Mouse (Mus musculus) E14TG2a.4 (cell line): ENCODE data around the gene Slc35d1.

Source experiments
- H3K27me3 ChIP-seq: 2 replicates; pipeline ENCODE4 v1.6.1; 2014; ENCODE audit warnings: low read length, control low read depth; ENCODE audit not compliant: insufficient read depth
- H3K36me3 ChIP-seq: 2 replicates; pipeline ENCODE4 v1.6.1; 2014; ENCODE audit warnings: low read length, control low read depth; ENCODE audit not compliant: insufficient read depth
- H3K4me1 ChIP-seq: replicated peaks from 2 replicates; pipeline ENCODE4 v1.6.1; 2014; ENCODE audit warnings: low read depth, low read length, control low read depth
- H3K4me3 ChIP-seq: replicated peaks from 2 replicates; pipeline ENCODE4 v1.5.1; 2014; ENCODE audit warnings: mild to moderate bottlenecking, low read length
- H3K9me3 ChIP-seq: 2 replicates; pipeline ENCODE4 v1.6.1; 2014; ENCODE audit warnings: low read length, control low read depth
- CTCF ChIP-seq: conservative IDR thresholded peaks from 2 replicates; pipeline ENCODE4 v1.5.1; 2014; ENCODE audit warnings: low read length
- NANOG ChIP-seq: IDR thresholded peaks from 2 replicates; pipeline ENCODE4 v1.6.1; 2014; ENCODE audit warnings: borderline replicate concordance, low read length, mixed read lengths
- POU5F1 ChIP-seq: IDR thresholded peaks from 2 replicates; pipeline ENCODE4 v1.6.1; 2014; ENCODE audit warnings: low read length, borderline replicate concordance

The Slc35d1 gene

DNA sequence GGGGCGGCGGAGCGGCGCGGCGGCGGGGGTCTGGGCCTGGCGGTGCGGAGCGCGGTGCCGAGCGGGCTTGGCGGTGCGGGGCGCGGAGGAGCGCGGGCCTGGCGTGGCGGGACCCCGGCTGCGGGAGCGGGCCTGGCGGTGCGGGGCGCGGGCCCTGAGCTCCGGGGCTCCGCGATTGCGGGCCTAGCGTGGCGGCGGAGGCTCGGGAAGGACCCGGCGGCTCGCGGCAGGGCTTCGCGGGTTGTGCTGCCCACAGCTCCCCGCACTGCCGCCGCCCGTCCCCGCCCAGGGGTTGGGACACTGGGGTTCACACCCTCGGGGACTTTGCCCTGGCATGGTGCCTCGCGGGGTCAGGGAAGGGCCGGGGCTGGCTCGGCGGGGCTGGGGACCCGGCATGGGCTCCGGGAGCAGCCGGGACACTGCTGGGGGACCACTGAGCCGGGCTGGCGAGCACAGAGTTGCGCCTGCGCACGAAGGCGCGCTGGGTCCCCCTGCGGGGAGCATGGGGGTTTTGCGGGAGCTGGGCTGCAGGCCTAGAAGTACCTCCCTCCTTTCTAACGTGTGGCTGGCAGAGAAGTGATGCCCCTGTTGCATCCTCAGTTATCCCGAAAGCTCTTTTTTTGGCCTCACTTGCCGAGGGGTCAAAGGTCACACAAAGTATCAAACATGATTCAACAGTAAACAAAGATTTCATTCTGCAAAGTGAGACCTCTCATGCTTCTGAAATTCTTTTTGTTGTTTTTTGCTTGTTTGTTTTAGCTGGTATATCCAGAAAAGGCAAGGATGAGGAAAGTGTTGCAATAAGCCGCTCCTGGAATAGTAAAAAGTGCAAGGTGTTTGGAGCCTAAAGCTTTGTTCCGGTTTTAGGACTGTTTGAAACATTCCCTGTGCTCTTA, at the start of gene Slc35d1:
Gene Slc35d1 (minus strand): TSS at position 240 of the 896 bp plus-strand sequence.
- TF ChIP-seq NANOG = no peak
- TF ChIP-seq CTCF = no peak
- no peak for TF ChIP-seq POU5F1
- Histone ChIP-seq H3K9me3 (no peaks in the 10 kb centered on the region), H3K27me3 (no peaks in the 10 kb centered on the region), H3K4me1 (peaks cover 31% of the 10 kb centered on the region), H3K36me3 (peaks cover 13% of the 10 kb centered on the region), H3K4me3 (peak within 1 kb of the TSS; percentile 86)

DNA sequence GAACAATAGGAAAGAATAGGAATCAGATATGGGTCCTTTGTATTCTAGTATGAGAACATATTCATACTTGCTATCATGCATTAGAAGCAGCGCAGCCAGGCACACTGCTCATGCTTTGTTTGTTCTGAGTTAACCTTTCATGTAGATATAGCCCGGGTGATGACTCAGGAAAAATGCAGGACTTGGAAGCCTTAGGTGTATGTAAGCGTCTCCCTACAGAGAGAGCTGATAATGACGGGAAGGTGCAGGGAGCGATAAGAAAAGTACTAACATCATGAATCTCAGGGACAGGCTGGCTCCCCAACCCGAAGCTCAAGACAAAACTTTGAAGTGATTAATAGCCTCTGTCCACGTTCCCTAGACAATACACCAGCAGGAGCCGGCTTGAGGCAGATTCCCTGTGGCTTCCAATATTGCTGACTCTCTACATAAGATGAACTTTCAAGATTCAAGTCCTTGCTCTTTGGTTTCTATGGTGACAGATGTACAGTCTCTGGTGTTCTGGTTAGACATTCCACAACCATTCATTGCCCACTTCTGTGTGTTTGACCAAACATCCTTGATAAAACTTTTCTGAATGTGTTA, 48.9 kb upstream of the Slc35d1 start:
- Histone ChIP-seq H3K9me3 (no peaks in the 10 kb centered on the region), H3K27me3 (no peaks in the 10 kb centered on the region), H3K36me3 (no peaks in the 10 kb centered on the region), H3K4me1 (no peaks in the 10 kb centered on the region), H3K4me3 (no peak overlapping the region)
- no peak for TF ChIP-seq NANOG
- no peak for TF ChIP-seq POU5F1
- no peak for TF ChIP-seq CTCF

DNA sequence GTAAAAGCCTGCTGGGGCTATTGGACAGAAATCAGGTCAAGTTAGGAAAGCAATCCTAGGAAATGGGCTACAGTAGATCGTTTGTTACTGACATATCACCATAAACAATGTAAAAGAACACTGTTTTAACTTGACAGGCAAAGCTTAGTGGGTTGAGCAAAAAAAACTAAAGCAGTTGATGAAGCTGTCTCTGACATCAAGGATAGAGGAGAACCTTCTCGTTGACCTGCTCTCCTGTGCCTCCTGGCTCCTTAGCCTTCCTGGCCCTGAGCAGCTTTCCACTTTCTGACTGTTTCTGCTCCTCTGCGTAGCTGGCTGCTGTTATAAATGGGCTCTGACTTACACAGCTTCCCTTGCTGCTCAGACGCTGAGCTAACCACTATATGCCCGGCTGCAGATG, 48.4 kb upstream of the Slc35d1 start:
- Histone ChIP-seq H3K4me1 (no peaks in the 10 kb centered on the region), H3K27me3 (no peaks in the 10 kb centered on the region), H3K9me3 (no peaks in the 10 kb centered on the region), H3K4me3 (no peak overlapping the region), H3K36me3 (no peaks in the 10 kb centered on the region)
- TF ChIP-seq POU5F1 (no peak), NANOG (no peak), CTCF (no peak)

DNA sequence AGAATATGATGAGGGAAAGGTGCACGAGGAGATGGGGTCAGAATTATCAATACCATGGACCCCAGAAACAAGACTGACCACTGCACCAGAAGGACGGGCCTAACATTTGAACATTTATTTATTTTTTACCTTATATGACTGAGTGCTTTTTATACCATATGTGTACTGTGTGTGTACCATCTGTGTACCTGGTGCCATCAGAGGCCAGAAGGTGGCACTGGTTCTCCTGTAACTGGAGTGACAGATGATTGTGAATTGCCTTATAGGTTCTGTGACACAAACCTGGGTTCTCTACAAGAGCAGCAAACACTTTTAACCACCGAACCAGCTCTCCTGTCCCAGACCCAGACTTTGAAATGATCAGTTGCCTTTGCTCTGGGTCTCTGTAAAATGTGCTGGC, 43.9 kb upstream of the Slc35d1 start:
- Histone ChIP-seq H3K4me1 (no peaks in the 10 kb centered on the region), H3K9me3 (no peaks in the 10 kb centered on the region), H3K4me3 (no peak overlapping the region), H3K36me3 (no peaks in the 10 kb centered on the region), H3K27me3 (no peaks in the 10 kb centered on the region)
- TF ChIP-seq POU5F1 = no peak
- no peak for TF ChIP-seq NANOG
- TF ChIP-seq CTCF = no peak

DNA sequence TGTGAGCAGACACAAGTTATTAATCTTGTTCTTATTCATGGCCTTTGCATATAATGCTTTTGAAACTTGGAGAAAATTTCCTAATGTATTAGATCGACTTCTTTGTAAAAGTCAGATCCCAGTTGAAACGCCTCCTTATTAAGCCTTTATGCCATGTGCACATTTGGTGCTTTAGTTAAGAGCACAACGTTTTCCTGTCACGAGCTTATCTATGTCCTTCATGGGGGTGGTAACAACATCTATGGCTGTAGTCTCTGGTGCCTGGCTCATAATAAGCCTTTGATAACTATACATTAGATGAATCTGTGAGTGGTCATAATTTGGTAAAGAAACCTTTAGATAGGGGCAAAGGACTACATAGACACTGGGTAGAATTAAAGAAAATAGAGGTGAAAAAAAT, 38.9 kb upstream of the Slc35d1 start:
- no peaks in the 10 kb centered on the region for H3K36me3 ChIP-seq
- H3K27me3 ChIP-seq = no peaks in the 10 kb centered on the region
- no peak for TF ChIP-seq NANOG
- no peak for TF ChIP-seq POU5F1
- TF ChIP-seq CTCF = no peak

DNA sequence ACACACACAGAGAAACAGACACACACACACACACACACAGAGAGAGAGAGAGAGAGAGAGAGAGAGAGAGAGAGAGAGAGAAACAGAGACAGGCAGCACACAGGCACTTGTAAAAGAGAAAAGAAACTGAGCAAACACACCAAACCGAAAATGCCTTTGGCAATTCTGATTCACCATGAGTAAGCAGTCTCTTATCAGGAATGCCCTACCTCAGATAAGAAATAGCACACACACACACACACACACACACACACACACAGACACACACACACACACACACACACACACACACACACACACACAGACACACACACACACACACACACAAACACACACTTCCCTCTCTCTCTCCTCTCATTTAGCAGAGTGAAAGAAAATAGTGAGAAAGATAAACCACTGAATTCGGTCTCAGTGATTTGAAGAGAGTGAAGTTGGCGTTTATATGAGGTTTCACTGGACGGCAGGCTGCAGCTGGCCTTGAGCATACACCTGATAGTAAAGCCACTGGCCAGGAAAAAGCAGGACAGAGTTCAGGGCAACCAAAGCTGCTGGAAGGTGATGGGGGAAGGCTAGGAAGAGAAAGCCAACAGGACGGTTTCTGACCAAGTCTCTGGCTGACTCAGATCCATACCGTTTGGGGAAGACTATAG, 34.6 kb upstream of the Slc35d1 start:
- Histone ChIP-seq H3K4me3 (no peak overlapping the region), H3K27me3 (no peaks in the 10 kb centered on the region), H3K9me3 (no peaks in the 10 kb centered on the region), H3K4me1 (peaks cover 16% of the 10 kb centered on the region), H3K36me3 (no peaks in the 10 kb centered on the region)
- TF ChIP-seq NANOG = no peak
- TF ChIP-seq POU5F1 = no peak
- no peak for TF ChIP-seq CTCF

More for the DNA sequence above, 38.9 kb upstream of the Slc35d1 start:
- H3K4me1 ChIP-seq = no peaks in the 10 kb centered on the region
- no peaks in the 10 kb centered on the region for H3K9me3 ChIP-seq
- H3K4me3 ChIP-seq = no peak overlapping the region

DNA sequence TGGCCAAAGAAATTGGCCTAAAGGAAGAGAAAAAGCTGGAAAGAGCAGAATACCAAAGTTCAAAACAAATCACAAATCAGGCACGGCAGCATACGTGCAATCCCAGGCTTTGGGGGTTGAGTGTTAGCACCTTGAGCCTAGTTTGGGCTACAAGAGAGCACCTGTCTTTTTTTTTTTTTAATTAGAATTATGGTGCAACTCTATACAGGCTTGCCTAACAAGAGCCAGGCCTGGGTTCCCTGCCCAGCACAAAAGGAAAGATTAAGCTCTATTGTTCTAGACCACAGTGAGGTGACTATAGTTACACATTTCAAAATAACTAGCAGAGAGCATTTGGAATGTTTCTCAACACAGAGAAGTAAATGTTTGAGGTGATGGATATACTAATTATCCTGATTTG, 32.8 kb upstream of the Slc35d1 start:
- Histone ChIP-seq H3K4me3 (no peak overlapping the region), H3K36me3 (no peaks in the 10 kb centered on the region), H3K4me1 (peaks cover 16% of the 10 kb centered on the region), H3K9me3 (no peaks in the 10 kb centered on the region), H3K27me3 (no peaks in the 10 kb centered on the region)
- TF ChIP-seq CTCF (no peak), NANOG (no peak), POU5F1 (no peak)

DNA sequence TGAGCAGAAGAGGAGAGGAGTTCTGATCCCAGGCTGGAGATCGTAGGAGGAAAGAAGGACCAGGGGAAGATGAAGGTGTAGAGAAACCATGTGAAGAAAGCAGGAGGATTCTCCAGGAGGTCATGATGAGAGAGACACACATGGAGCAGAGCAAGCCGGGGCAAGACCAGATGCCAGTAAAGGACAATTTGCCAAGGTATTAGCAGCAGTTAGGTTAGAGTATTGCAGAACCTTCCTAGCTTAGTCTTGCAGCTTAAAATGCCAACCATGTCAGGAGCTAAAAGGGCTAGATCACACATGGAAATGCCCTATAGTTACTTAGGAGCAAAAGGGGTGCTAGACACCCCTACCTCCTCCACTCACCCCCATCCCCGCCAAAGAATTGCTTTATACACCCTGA, 32.3 kb upstream of the Slc35d1 start:
- H3K36me3 ChIP-seq = no peaks in the 10 kb centered on the region
- peaks cover 16% of the 10 kb centered on the region for H3K4me1 ChIP-seq
- TF ChIP-seq NANOG = no peak
- TF ChIP-seq CTCF = no peak
- no peak for TF ChIP-seq POU5F1
- H3K9me3 ChIP-seq = no peaks in the 10 kb centered on the region
- no peaks in the 10 kb centered on the region for H3K27me3 ChIP-seq
- H3K4me3 ChIP-seq = no peak overlapping the region
